Mouse (Mus musculus) testis, adult 2 months (tissue): ENCODE data around the gene B4galnt3.

ENCODE experiments used
- CTCF ChIP-seq: fragments of 200-500 bp; IDR thresholded peaks from 2 replicates; pipeline ENCODE4 v1.5.1; 2012; ENCODE audit warnings: low read depth, mild to moderate bottlenecking, inconsistent platforms, low read length, moderate library complexity; ENCODE audit not compliant: control insufficient read depth, insufficient read depth, insufficient replicate concordance
- POLR2A ChIP-seq: fragments of 200-500 bp; IDR thresholded peaks from 2 replicates; pipeline ENCODE4 v1.6.1; 2012; ENCODE audit warnings: low read depth, mild to moderate bottlenecking, inconsistent platforms, low read length, moderate library complexity; ENCODE audit not compliant: control insufficient read depth

- no peak for TF ChIP-seq CTCF
- TF ChIP-seq POLR2A: no peak
Measured at GRCm38 (mm10) chr6:120189287-120189686, 105.1 kb downstream of the B4galnt3 start.
